Mouse (Mus musculus) bone marrow, adult 2 months (tissue): Measurements from ENCODE around the gene Adgrb2.

Experiments used
- CTCF ChIP-seq: fragments of 200-500 bp; IDR thresholded peaks from 2 replicates; pipeline ENCODE4 v1.5.1; 2011; ENCODE audit warnings: low read length, control low read depth; ENCODE audit not compliant: control insufficient read depth, insufficient read depth
- POLR2A ChIP-seq: fragments of 200-500 bp; IDR thresholded peaks from 2 replicates; pipeline ENCODE4 v1.6.1; 2011; ENCODE audit warnings: low read depth, mild to moderate bottlenecking, control low read depth, low read length, borderline replicate concordance; ENCODE audit not compliant: control insufficient read depth

GRCm38 (mm10) chr4:130056011-130056322 lies 71.3 kb downstream of the Adgrb2 start:
- TF ChIP-seq CTCF (no peak), POLR2A (no peak)
